Mouse (Mus musculus) spleen, embryonic (tissue): ENCODE measurements around the gene Isg20l2.

Experiments
- CTCF ChIA-PET: fragments of 350-600 bp; sonication (Branson Sonifier 250); formaldehyde crosslinking; loops from one replicate; lab custom pipeline; 2022; lab: Charles Lee

The Isg20l2 gene

GRCm38 (mm10) chr3:87910573-87911141 is 19.5 kb upstream of the Isg20l2 start:
- CTCF ChIA-PET: no interaction called here

DNA sequence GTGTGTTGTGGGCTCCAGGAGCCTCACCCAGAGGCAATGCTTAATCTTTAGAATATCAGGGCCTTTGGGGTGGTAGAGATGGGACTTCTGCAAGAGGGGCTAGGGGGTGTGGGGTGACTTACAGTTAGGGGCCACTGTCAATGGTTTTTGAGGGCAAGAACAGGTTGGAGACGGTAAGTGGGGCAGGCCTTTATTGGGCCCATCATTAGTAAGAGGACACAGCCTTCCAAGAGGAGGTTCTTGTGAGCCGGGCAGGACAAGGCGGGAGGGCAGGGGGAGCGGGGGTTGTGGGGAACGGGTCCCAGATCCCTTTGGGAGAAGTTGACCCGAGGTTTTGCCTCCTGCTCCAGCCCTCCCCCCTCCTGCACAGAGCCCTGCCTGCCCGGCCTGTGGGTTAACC is 16.6 kb upstream of the Isg20l2 start:
- CTCF ChIA-PET: no interaction called here

- CTCF ChIA-PET: no interaction called here
These were observed 16.2 kb upstream of the Isg20l2 start for GRCm38 (mm10) chr3:87913891-87914290.

DNA sequence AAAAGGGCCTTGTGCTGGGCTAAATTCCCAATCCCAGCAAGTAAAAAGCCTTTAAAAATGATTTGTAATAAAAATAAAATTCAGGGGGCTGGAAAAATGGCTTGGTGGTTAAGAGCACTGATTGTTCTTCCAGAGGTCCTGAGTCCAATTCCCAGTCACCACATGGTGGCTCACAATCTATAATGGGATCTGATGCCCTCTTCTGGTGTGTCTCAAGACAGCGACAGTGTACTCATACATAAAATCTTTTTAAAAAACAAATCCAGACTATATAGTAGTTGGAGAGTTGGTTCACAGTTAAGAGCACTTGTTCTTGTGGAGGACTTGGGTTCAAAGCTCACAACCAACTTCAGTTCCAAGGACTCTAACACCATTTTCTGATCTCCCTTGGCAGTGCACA is 13.1 kb upstream of the Isg20l2 start:
- CTCF ChIA-PET: interaction anchor here (0.5 kb wide), 1 partner anchor 1404 kb away, joined by 3 read pairs; no protein-coding TSS in a partner anchor

- CTCF ChIA-PET: interaction anchor here (0.6 kb wide), 1 partner anchor 126 kb away, joined by 21 read pairs; no protein-coding TSS in a partner anchor
These were observed 11.6 kb upstream of the Isg20l2 start for GRCm38 (mm10) chr3:87918551-87918950.

DNA sequence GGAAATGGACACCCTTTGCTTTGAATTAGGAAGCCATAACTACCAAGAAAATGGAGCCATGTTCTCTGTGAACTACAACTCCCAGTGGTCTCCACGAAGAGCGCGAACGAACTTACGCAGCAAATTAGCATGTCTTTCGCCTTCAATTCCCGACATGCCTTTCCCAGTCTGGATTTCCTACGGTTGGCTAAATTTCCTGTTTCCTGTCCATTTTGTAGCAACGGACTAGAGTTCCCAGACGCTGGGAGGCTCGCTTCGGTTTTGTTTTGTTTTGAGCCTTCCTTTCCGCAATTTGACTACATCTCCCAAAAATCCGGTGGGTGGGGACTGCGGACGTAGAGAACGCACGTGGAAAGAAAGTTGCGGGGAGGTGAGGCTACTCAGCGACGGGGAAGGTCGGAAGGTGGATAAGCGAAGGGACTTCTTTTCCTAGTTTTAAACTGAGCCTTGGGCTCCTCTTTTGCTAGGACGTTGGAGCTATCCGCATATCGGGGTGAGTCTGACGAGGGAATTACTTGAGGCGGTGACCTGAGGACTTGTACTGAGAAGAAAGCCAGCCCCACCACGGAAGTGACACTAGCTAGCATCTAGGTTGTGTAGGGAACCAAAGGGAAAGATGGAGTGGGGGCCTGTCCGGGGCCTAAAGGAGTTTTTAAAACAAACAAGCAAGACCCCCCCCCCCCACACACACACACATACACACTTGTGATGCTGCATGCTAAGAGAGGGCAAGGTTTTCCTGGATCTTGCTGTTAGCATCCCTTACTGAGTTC is 10.6 kb upstream of the Isg20l2 start, which contains the start of gene Mrpl24:
TSS of gene Mrpl24 (plus strand) at position 171 of the 773 bp plus-strand sequence.
- CTCF ChIA-PET: no interaction called here

GRCm38 (mm10) chr3:87920270-87920943 is 9.7 kb upstream of the Isg20l2 start:
- CTCF ChIA-PET: no interaction called here

GRCm38 (mm10) chr3:87924996-87925395 is 5.1 kb upstream of the Isg20l2 start:
- CTCF ChIA-PET: no interaction called here

DNA sequence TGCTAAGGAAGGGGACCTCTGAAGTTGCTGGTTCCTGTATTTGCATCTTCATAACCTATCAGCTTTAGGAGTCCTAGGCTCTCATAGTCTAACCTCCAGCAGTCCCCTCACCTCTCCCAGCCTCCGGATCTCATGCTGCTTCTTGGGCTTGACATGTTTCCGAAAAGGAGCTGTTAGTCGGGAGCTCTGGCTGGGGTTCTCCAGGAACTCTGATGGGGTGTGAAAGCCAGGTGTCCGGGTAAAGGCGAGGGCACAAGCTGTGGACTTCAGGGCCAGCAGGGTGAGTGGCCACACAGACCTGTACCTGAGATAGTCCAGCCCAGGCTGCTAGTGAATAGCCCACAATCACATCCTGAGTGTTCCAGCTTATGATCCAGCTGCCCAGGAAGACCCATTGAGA is 2.7 kb upstream of the Isg20l2 start:
- CTCF ChIA-PET: no interaction called here

- CTCF ChIA-PET: no interaction called here
These were observed 605 bp upstream of the Isg20l2 start for GRCm38 (mm10) chr3:87929341-87930077.

DNA sequence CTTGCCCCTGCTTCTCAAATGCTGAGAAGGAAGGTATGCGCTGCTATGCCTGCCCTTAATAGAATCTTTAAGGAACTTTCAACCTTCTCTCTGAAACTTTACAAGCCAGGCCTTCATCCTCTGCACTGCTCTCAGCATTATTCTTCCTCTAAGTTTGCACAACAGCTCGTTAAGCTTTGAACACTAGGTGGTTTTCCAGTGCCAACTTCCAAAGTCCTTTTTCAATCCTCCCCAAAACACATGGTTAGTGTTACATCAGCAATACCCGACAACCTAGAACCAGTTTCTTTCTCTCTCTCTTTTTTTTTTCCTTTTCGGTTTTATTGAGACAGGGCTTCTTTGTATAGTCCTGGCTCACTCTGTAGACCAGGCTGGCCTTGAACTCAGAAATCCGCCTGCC is 3.9 kb downstream of the Isg20l2 start:
- CTCF ChIA-PET: no interaction called here

DNA sequence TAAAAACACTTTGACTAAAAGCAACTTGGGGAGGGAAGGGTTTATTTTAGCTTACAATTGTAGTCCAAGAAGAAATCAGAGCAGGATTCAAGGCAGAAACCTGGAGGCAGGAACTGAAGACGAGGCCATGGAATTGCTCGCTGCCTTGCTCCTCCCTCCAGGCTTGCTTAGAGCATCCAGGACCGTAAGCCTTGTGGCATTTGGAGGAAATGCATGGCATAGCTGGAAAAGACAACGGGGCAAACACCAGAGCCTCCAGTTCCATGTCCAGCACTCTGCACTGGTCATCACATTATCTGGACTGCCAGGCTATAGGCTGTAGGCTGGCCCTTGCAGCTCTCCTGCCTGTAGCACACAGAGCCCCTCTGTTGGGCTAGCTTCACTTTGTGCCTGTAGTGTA is 4.4 kb downstream of the Isg20l2 start:
- CTCF ChIA-PET: interaction anchor here (0.8 kb wide), 1 partner anchor 1148 kb away, joined by 3 read pairs; no protein-coding TSS in a partner anchor

DNA sequence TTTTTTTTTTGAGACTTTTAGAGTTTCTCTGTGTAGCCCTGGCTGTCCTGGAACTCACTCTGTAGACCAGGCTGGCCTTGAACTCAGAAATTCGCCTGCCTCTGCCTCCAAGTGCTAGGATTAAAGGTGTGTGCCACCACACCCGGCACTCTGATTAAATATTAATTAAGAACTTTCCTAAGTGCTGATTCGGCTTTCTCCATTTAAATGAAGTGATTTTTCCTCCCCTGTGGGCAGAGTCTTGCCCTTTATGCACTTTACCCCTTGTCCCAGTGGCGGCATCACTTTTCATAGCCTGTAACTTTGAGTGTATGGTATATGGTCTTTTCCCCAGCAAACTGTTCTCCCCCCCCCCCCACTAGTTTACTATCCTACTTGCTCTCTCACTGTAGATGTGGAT is 5.1 kb downstream of the Isg20l2 start:
- CTCF ChIA-PET: interaction anchor here (0.8 to 1.4 kb wide), 2 partner anchors 26 to 1149 kb away, joined by 3 to 7 read pairs; no protein-coding TSS in a partner anchor

GRCm38 (mm10) chr3:87935776-87936175 is 5.7 kb downstream of the Isg20l2 start:
- CTCF ChIA-PET: interaction anchor here (0.5 to 1.4 kb wide), 4 partner anchors 11 to 1354 kb away, joined by 3 to 7 read pairs (median 4); no protein-coding TSS in a partner anchor

DNA sequence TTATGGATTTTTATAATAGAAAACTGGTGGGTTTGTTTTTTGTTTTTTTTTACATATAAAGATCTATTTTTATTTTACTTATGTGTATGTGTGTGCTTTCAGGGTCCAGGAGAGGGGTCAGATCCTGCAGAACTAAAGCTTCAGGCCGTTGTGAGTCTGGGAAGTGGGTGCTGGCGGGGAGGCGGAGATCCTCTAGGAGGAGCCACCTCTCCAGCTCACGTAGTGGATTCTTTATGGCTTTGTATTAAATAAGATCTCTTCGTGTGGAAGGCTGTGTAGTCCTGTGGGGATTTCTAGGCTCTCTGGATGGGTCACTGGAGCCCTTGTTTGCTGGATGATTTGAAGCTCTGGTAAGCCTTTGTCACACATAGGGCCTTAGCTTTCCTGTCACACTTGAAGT is 10.5 kb downstream of the Isg20l2 start:
- CTCF ChIA-PET: no interaction called here

DNA sequence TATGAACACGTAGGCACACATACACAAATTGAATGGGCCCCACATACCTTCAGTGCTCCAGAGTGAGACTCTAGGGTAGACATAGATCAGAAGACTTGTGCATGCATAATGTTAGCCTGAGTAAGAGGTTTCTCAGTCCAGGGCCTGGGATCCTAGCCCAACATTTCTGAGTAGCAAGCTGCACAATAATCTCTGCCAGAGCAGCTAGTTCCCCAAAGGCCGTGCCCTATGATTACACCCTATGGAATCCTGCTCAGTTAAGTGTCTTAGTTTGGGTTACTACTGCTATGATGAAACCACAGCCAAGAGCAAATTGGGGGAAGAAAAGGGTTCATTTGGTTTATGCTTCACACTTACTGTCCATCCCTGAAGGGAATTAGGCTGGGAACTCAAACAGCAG is 12.4 kb downstream of the Isg20l2 start:
- CTCF ChIA-PET: no interaction called here

- CTCF ChIA-PET: interaction anchor here (0.5 kb wide), 1 partner anchor 388 kb away, joined by 20 read pairs; no protein-coding TSS in a partner anchor
These were observed 13.5 kb downstream of the Isg20l2 start for GRCm38 (mm10) chr3:87943586-87943985.

- CTCF ChIA-PET: no interaction called here
These were observed 14.9 kb downstream of the Isg20l2 start for GRCm38 (mm10) chr3:87944838-87945600.

DNA sequence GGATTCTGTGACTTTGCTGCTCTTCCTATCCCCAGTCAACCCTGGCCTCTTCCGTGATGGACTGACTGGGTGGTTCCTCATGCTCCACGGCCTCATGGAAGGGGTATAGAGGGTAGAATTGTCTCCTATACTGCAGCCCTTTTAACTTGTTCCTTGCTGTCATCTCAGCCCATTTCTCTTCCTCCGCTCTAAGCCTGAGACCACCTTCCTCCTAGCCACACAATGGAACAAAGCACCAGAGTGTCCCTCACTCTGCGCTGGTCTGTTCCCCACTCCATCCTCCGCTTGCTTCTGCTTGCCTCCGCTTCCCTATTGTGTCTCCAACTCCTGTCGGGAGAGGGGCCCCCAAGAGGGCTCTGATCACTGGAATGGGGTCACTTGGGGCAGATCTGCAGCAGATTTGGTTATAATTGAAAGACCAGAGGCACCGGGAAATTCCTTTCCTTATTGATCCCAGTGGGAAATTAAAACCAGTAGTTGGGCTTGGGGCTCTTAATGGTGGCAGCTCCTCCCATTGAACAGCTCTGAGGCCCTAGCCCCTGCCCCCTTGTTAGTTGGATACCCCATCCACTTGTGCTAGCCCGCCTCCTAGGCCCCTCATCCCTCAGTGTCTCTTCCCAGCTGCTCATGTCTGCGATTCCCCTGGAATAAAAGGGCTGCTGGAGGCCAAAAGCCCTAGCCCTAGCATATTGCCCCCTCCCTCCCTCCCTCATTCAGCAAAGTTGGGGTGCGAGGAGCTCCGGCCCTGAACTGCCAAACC is 15.8 kb downstream of the Isg20l2 start:
- CTCF ChIA-PET: interaction anchor here (1.2 kb wide), 1 partner anchor 10 kb away, joined by 3 read pairs; no protein-coding TSS in a partner anchor

DNA sequence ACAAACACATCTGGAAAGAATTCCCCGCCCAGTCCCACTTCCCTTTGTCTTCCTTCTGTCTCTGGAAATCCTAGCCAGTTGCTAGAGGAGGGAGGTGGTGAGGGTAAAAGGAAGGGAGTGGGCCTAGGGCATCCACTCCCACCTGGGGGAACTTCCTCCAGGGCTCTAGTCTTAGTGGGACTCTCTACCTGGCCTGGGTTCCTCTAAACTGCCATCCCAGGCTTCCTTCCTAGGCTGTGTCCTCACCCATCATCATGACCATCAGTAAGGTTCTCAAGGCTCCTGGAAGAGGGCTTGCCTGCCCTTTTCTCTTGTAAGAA is 16.4 kb downstream of the Isg20l2 start:
- CTCF ChIA-PET: interaction anchor here (1.2 kb wide), 1 partner anchor 10 kb away, joined by 3 read pairs; no protein-coding TSS in a partner anchor
